Mouse (Mus musculus) inflammation-experienced regulatory T-cells, adult 16 weeks (primary cell): Measurements from ENCODE around the gene Fam189b. TPM values are rescaled to one million over a fixed set of nuclear protein-coding genes. Genes with fewer than 3 reads are reported as not detected.

ENCODE experiments used
- polyA plus RNA-seq: library from polyadenylated mRNA; unstranded; fragments of 100-300 nt; shearing (Covaris generic); gene quantifications from one replicate; pipeline ENCODE4 v1.2.1, GENCODE M21; 2017

Fam189b gene
- polyA plus RNA-seq, result 277 TPM

GRCm38 (mm10) chr3:89183058-89183958 is at the start of gene Fam189b:
Gene Fam189b (plus strand): TSS chr3:89183143.

GRCm38 (mm10) chr3:89135958-89136357 is 47.0 kb upstream of the Fam189b start, which contains the start of gene Pklr:
Gene Pklr (plus strand): TSS chr3:89136142.

GRCm38 (mm10) chr3:89159616-89160344 is 23.2 kb upstream of the Fam189b start, which contains the start of gene Hcn3:
Gene Hcn3 (minus strand): TSS chr3:89160196.

GRCm38 (mm10) chr3:89164506-89165267 is 18.3 kb upstream of the Fam189b start, which contains the start of gene Clk2:
Gene Clk2 (plus strand): TSS chr3:89164795.

DNA sequence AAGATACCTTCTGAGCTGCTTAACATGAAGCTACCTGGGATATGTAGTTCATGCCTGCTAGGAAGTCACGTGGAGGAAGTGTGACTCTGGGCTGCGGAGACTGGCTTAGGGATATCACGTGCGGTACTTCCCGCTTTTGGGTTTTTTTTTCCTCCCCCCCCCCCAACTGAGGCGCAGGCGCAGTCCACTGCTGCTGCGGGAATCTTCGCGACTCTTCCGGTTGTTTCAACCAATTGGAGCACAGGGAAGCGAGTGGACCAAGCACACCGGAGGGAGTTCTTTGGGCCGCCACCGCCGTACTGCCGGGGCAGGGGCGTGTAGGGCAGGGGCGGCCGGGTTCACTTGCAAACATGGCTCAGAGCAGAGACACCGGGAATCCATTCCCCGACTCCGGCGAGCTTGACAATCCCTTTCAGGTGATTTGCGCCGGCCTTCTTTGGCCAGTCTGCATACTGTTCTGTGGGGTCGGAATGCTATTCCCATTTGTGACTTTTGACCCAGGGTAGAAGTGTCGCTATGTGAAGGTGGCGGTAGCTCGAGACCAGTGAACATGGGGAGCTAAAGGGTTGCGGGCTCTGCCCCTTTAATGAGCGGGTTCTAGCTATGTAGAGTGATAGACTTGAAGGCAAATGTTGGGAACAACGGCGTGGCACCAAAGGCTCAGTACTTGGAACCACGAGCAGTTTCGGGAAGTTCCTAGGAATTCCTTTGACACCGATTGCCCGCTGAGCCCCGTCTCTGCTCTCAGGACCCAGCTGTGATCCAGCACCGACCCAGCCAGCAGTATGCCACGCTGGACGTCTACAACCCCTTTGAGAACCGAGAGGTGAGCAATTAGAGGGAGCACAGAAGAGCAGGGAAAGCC is 5.5 kb upstream of the Fam189b start, which contains the start of gene Scamp3:
Scamp3 (plus strand) TSS at position 232 of the 865 bp plus-strand sequence.

DNA sequence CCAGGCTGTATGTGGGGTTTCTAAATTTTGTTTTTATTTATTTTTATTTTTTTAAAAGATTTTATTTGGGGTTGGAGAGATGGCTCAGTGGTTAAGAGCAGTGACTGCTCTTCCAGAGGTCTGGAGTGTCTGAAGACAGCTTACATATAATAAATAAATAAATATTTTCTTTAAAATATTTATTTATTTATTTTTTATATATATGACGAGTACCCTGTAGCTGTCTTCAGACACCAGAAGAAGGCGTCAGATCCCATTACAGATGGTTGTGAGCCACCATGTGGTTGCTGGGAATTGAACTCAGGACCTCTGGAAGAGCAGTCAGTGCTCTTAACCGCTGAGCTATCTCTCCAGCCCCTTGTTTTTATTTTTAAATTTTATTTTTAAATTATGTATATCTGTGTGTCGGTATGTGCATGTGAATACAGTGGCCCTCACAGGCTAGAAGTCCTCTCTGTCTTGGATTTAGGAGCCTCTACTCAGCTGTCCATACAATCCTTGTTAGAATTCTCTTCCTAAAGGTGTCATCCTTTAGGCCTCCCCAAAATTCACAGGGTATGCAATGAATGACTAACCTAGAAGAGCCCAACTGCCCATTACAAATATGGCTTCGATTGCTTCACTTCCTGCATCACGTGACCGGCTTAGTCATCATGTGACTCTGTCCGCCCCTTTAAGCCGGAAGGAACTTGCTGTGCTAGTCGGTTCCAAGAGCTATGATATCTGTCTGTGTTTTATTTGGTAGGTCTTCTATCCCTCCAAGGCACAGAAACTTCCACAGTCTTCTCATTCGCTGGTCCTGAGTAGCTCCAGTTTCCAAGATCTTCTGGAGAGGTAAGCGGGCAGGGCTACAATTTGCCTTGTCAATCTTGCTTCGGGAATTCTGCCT is 19.6 kb downstream of the Fam189b start, which contains the start of gene Gba:
Gba (plus strand) TSS at position 676 of the 889 bp plus-strand sequence.

GRCm38 (mm10) chr3:89214681-89215411 is 31.9 kb downstream of the Fam189b start, which contains the start of gene Thbs3:
Gene Thbs3 (plus strand): TSS chr3:89215180.

GRCm38 (mm10) chr3:89226900-89227299 is 44.0 kb downstream of the Fam189b start, which contains the start of gene Mtx1:
Gene Mtx1 (minus strand): TSS chr3:89227088.

DNA sequence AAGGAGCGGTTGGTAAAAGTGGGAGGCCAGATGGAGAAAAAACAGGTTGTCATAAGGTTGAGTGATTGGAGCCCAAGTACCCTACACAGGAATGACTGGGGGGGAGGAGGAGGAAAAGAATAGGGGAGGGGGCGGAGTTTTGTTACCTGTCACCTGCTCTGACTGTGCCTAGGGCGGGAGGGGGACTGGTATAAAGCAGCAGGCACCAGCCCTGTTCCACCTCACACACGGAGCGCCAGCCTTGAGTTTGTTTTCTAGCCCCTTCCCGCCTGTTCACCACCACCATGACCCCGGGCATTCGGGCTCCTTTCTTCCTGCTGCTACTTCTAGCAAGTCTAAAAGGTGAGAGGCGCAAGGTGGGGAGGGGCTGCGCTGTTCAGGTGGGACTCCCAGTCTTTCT is 45.9 kb downstream of the Fam189b start, which contains the start of gene Muc1:
Muc1 (plus strand) TSS at position 222 of the 400 bp plus-strand sequence.

Other genes starting within 250 kb of the Fam189b start
- 41.7 TPM for gene Ash1l, start 232.5 kb upstream of the Fam189b start, polyA plus RNA-seq
- gene Dap3, start 232.0 kb upstream of the Fam189b start, polyA plus RNA-seq, result 161 TPM
- 50.1 TPM for gene Rusc1, start 89.8 kb upstream of the Fam189b start, polyA plus RNA-seq
- not detected for gene Gm43738, start 82.0 kb upstream of the Fam189b start, polyA plus RNA-seq
- gene Fdps, start 81.2 kb upstream of the Fam189b start, polyA plus RNA-seq, result 83.7 TPM
- gene Pklr, start 47.0 kb upstream of the Fam189b start, polyA plus RNA-seq, result not detected
- gene Hcn3, start 22.9 kb upstream of the Fam189b start, polyA plus RNA-seq, result 0.77 TPM
- 37.4 TPM for gene Clk2, start 18.3 kb upstream of the Fam189b start, polyA plus RNA-seq
- gene Scamp3, start 5.7 kb upstream of the Fam189b start, polyA plus RNA-seq, result 321 TPM
- gene Gba, start 19.8 kb downstream of the Fam189b start, polyA plus RNA-seq, result 145 TPM
- 1.9 TPM for gene Thbs3, start 32.0 kb downstream of the Fam189b start, polyA plus RNA-seq
- 142 TPM for gene Mtx1, start 43.9 kb downstream of the Fam189b start, polyA plus RNA-seq
- gene Muc1, start 45.9 kb downstream of the Fam189b start, polyA plus RNA-seq, result 2.4 TPM
- gene Krtcap2, start 62.8 kb downstream of the Fam189b start, polyA plus RNA-seq, result 262 TPM
- gene Trim46, start 63.2 kb downstream of the Fam189b start, polyA plus RNA-seq, result 6.1 TPM
- gene Dpm3, start 76.2 kb downstream of the Fam189b start, polyA plus RNA-seq, result 107 TPM
- 284 TPM for gene Slc50a1, start 87.4 kb downstream of the Fam189b start, polyA plus RNA-seq
- not detected for gene Efna1, start 98.0 kb downstream of the Fam189b start, polyA plus RNA-seq
- gene Efna3, start 139.8 kb downstream of the Fam189b start, polyA plus RNA-seq, result not detected
- 0.84 TPM for gene Efna4, start 154.9 kb downstream of the Fam189b start, polyA plus RNA-seq
- gene Adam15, start 166.9 kb downstream of the Fam189b start, polyA plus RNA-seq, result 18.6 TPM
- gene Dcst2, start 178.8 kb downstream of the Fam189b start, polyA plus RNA-seq, result 0.12 TPM
- 0.74 TPM for gene Dcst1, start 182.1 kb downstream of the Fam189b start, polyA plus RNA-seq
- 56.8 TPM for gene Zbtb7b, start 211.6 kb downstream of the Fam189b start, polyA plus RNA-seq
- 1.2 TPM for gene Lenep, start 219.7 kb downstream of the Fam189b start, polyA plus RNA-seq
- 68.8 TPM for gene Flad1, start 228.7 kb downstream of the Fam189b start, polyA plus RNA-seq
- gene Cks1b, start 235.2 kb downstream of the Fam189b start, polyA plus RNA-seq, result 31.7 TPM
- gene Shc1, start 235.3 kb downstream of the Fam189b start, polyA plus RNA-seq, result 98.3 TPM
- 42.2 TPM for gene Pygo2, start 247.1 kb downstream of the Fam189b start, polyA plus RNA-seq